Mouse (Mus musculus) layer of hippocampus, adult 9-10 months (tissue): ENCODE results near the gene Mmp14.

Source experiments
- DNase-seq: peaks from one replicate; pipeline ENCODE4 v3.0.0; 2022; ENCODE audit warnings: low spot score

The Mmp14 gene

DNA sequence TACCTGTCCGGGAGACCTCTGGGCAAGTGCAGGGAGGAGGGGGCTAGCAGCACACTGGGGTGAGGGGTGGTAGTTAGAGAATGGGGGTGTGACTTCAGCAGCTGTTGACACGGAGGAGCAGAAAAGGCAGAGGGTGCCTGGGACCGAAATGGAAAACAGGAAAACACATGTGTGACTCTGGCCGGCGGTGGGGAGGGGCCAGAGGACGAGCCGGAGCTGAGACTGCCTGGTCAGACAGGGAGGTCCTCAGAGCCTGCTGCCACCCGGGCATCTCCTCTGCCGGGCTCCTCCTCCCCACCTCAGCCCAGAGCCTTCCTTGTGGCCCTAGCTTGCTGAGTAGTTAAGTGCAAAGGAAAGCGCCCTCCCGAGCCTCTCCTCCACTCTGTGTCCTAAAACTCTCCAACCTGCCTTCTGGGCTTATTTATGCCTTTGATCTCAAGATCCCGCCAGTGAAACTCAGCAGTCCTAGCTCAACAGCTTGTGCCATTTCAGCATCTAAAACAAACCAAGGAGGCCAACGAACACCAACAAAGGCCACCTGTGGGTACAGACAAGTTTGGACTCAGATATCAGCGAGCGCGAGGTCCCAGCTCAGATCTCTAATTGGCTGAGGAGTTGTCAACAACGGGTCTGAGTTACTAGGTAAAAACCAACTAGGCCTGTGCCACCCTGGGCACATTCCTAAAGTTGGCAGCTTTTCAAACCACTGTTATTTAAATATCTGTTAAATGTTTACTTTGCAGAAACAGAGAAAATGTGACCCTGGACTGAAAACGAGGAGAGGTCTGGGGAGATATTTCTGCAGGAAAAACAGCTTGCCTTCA lies 17.3 kb upstream of the Mmp14 start:
- no peak for DNase-seq

DNA sequence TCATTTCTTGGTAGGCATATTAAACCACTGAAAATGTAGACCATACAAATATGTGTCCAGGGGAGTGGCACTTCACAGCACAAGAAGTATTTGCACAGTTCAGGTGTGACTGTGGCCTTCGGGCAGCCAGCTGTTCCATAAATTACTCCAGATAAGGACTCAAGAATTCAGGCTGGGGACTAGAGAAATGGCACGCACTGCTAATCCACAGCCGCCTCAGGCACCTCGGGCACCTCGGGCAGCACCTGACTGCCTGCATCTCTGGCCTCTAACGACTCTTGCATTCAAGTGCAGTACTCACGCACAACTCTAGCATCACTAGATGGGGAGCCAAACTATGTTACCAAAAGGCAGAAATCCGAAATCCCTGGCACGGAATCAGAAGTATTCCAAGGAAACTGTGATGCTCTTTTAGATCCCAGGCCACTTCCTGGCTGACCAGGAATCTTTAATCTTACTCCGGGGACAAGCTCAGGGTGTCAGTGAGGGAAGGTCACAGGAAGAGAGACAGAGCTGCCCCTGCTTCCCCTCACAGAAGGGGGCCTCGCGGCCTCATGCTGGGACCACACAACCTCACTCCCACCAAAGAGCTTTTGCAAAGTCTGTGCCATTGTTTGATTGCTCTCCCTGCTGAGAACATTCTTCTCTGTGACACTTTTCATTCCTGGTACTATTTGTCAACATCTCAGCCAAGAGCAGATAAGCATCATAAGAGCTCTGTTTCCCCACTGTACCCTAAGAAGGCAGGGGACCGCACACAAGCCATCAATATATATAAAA lies 16.0 kb upstream of the Mmp14 start:
- no peak for DNase-seq

DNA sequence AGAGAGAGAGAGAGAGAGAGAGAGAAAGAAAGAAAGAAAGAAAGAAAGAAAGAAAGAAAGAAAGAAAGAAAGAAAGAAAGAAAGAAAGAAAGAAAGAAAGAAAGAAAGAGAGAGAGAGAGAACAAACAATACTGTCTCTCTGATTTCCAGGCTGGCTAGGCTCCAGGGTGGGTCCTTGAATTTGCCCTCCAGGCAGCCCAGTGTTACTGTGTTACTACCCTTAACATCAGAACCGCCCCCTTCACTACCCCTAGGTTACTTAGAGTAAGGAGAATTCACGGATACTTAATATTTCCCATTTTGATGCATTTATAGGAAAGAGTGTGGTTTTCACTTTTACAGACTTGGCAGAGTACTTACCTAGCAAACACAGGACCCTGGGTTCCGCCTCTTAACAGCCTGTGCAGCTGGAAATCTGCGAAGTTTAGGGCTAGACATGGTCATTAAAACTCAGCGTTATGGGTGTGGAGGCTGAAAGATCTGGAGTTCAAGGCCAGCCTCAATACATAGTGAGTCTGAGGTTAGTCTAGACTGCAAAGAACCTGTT lies 15.1 kb upstream of the Mmp14 start:
- no peak for DNase-seq

DNA sequence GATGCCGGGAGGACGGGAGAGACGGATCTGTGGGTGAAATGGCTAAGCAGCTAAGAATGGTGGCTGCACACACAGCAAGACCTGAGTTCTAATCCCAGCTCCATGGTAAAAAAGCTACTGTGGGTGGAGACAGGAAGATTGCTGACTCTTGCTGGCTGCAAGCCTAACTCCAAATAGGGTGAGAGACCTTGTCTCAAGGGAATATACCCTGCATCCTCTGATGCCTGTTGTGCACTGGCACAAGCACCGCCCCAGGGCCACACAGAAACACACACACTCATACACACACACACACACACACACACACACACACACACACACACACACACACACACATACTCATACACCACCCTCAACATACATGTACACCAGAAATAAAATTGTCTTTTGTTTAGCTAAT lies 14.6 kb upstream of the Mmp14 start:
- DNase-seq = no peak

DNA sequence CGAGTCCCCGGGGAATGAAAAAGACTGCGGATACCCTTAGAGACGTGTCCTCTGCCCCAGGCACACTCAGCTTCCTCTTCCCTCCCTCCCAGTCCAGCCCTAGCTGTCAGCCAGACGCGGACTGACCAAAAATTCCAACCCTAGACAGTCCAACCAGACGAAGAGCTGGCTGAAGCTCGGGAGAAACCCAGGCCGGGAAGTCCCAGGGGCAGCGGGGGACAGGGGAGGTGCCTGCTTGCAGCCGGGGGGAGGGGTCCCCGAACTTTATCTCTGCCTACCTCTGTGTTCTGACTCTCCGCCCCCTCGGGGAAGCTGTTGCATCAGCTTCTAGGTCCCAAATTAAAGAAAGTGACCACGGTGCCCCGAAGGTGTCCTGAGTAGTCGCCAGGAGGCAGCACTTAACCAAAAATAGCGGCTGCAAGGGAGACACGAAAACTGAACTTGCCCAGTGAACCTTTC lies 13.8 kb upstream of the Mmp14 start, which contains the start of gene Slc7a7:
Gene Slc7a7 (minus strand): TSS at position 158 of the 459 bp plus-strand sequence.
- no peak for DNase-seq

DNA sequence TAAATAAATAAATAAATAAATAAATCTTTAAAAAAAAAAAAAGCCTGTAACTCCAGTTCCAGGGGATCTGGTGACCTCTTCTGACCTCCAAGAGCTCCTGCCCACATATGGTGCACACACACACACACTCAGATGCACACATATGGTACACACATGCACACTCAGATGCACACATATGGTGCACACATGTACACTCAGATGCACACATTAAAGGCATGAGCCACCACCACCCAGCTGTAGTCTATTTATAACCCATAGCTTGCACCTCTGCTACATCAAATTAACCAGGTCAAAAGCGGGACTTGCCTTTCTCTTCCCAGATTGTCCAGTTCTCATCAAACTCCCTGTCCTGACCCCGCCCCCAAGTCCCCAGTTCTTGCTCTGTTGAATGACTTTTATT lies 10.4 kb upstream of the Mmp14 start:
- DNase-seq = no peak

DNA sequence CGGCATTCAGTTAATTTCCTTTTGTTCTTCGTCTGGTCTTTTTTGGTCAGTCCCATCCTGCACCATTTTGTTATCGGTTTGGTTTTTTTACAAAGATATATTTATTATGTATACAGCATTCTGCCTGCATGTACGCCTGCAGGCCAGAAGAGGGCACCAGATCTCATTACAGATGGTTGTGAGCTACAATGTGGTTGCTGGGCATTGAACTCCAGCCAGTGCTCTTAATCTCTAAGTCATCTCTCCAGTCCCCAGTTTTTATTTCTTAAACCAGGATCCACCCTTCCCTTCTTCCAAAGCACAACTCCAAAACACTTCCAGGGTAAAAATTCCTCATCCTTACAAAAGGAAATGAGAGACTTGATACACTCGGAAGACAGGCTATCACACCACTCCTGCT lies 8.0 kb upstream of the Mmp14 start:
- no peak for DNase-seq

DNA sequence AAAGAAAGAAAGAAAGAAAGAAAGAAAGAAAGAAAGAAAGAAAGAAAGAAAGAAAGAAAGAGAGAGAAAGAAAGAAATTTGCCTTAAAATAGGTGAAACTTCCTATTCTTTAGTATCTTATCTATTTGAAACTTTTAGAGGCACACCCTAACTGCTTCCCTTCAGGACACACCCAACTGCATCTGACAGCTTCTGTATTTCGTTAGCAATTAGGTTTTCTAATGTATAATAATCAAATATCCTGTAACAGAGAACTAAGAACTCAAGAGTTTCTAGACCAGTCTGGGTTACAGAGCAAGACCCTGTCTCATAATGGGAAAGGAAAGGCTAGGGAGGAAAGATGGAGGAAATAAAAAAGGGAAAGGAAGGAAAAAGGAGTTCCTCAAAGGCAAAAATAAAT lies 6.8 kb upstream of the Mmp14 start:
- no peak for DNase-seq

DNA sequence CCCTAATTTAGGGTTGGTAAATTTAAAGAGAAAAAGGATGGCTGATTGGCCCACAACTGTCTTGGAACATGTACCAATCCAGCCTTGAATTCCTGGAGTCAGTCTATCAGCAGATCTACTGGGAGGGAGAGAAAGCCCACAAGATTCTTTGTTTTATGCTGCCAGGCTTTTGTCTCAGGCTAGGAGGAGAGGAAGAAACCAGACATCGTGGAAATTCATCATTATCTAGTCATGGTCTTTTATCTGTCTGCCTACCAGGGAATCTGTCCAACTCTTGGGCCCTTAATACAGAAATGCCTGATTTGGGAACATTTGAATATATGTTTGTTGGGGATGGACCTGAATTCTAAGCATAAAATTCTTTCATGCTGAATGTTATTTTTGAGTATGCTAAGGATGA lies 5.9 kb upstream of the Mmp14 start:
- no peak for DNase-seq

DNA sequence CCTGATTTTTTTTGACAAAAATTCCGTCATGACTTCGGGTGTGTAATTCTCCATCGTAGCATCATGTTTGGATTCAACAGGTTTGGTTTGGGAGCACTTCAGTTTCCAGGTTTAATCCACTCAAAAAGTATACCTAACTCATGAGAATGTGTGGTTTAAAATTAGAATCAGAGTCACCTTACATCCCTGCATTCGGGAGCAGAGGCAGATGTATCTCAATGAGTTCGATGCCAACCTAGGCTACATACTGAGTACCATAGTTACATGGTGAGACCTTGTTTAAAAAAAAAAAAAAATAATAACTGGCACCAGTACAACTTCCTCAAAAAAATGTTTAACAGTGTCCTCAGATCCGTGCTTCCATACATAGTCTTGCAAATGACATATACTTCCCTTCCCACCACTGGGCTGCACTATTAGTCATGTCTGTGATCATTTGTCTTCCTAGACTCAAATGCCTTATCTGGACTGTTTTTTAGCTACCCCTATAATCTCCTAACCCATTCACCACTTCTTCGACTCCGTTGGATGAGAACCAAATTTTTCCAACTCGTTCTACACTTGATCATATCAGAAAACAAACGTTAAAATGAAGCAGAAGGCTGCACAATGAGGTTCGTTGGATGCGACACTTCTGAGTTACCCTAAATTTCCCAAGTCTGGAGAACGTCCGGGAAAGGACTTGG lies 5.3 kb upstream of the Mmp14 start:
- no peak for DNase-seq

DNA sequence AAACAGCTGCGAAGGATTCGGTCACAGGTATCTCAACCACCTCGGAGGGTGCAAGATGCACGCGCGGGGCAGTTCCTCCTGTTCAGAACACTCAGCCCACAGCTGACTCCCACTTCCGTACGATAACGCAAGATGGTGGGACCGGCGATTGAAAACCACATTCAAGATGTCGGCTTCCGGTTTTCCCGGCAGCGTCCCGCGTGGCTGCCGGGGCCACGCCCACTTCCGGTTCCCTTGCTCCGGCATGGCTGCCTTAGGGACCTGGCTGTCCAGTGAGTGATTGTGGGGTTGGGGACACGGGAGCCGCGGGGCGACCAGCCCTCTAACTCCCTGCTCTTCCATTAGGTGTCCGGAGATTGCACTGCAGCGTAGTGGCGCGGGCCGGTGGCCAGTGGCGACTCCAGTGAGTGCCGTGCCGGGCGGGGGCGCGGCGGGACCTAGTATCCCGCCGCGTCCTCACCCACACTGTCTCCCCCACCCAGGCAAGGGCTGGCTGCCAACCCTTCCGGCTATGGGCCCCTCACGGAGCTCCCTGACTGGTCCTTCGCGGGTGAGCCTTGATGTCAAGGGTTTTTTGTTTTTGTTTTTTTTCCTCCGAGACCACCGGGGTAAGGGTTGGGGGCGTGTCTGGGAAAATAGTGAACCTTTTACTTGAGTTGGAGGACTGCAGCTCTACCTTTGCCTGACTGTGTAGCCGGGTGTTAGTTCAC lies 4.6 kb upstream of the Mmp14 start, which contains the start of gene Mrpl52:
Gene Mrpl52 (plus strand): TSS at position 221 of the 710 bp plus-strand sequence.
- peak; percentile 76 for DNase-seq

DNA sequence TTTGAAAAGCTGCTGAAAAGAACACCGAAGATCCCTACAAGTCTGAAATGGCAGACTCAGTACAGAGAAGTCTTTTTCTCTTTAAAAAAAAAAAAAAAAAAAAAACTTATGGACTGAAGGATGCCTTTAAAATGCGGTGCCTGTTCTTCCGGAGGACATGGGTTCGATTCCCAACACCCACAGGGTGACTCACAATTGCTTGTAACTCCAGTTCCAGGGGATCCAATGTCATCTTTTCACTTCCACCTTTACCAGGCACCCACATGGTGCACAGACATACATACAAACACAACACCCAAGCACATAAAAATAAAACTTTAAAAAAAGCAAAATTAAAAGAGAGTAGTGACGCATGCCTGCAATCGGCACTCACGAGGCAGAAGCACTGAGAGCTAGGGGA lies 3.7 kb upstream of the Mmp14 start:
- DNase-seq = no peak

DNA sequence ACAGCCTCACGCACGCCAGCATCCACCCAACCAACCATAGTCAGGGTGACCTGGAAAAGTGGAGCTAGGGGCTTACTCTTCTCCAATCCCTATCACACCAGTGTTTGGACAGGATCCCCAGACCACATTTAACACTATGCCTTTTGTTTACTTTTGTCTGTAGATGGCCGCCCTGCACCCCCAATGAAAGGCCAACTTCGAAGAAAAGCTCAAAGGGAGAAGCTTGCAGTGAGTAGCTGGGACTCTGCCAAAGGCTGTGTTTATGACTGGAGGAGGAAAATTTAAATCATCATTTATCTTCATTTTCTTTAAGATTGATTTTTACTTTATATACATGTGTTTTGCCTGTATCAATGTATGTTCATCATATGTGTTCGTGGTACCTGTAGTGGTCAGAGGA lies 3.0 kb upstream of the Mmp14 start:
- DNase-seq = no peak

DNA sequence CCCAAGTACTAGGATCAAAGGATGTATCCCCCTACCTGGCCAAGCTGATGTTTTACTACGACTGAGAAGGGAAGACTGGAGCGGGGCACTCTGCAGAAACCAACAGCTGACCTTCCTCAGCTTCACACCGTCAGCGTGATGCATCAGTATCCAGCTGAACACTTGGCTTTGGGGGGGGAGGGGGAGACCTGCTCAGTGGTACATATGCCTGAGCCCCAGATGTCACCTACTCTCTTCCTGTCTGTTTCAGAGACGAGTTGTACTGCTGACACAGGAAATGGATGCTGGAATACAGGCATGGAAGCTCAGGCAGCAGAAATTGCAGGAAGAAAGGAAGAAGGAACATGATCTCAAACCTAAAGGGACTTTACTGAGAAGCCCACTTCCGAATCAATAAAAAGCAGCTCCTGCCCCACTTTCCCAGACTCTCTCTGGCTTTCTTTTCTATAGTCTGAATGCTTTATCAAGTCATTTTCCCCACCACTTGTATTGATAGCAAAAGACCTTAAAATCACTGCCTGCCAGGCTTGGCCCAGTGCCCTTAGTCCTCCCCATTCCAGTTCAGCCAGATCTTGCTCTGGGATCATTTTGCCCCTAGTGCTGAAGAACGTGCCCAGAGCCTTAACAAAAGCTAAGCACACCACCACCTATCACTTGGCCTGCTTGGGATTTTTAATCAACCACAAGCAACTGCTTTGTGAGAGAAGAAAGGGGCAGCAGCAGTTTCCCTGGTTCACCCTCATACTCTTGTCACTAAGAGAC lies 1.9 kb upstream of the Mmp14 start:
- DNase-seq = no peak

DNA sequence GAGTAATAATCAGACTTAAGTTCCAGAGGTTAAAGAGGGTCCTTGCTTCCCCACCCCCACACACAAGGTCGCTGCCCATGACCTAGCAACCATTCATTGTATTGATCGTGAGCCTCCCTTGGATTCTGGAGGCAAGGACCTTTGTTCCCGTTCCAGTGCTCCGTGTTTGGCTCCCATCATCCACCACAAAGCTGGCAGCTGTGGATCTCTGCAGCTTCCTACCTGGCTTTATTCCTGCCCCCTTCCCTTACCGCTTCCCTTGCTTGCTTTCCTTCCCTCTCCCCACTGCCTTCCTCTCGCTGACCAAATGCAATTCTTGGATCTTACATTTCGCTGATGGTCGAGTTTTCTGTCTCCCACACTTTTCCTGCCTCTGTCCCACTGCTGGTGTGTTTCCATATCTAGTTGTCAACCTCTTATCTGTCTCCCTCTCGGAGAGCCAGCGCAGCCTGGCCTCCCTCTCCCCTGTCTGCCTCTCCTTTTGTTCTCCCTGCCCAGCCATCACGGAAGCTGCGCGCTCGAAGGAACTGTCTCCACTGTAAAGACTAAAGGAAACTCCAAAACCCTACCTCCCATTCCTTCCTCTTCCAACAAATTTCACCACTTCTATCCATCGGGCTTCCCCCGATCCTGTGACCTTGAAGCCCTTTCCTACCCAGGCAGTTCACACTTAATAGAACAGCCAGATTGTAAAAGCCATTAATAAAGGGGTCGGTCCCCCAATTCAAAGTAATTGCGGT lies 836 bp upstream of the Mmp14 start:
- DNase-seq = no peak

DNA sequence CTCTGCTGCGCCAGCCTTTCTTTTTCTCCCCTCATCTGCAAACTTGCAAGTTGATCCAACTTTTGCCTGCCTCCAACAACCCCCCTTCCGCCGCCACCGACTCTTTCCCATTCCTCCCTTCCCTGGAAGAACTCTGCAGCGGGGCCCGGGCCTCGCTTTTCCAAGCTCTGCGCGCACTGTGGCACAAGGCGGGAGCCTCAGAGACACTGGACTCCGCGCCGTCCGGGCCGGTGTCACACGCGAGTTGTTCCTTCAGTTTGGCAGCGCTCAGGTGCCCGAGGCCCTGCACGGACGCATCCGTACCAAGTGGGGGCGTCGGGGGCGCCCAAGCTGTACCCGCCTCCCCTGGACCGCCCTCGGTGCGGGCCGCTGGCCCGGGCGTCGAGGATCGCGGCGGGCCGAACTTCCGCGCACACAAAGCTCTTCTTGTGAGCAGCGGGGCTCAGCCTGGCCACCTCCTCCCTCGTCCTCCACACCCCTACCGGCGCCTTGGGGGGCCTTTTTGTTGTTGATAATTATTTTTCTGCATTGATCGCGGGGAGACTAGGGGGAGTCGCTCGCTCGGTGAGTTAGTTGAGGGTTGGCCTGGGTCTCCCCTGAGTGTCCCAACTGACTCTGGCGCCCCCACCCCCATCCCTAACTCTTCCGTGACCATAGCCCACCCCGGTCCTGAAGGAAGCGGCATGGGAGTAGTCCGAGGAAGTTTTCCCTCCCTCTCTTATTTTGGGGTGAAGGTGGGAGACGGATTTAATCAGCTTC lies 845 bp downstream of the Mmp14 start:
- no peak for DNase-seq

DNA sequence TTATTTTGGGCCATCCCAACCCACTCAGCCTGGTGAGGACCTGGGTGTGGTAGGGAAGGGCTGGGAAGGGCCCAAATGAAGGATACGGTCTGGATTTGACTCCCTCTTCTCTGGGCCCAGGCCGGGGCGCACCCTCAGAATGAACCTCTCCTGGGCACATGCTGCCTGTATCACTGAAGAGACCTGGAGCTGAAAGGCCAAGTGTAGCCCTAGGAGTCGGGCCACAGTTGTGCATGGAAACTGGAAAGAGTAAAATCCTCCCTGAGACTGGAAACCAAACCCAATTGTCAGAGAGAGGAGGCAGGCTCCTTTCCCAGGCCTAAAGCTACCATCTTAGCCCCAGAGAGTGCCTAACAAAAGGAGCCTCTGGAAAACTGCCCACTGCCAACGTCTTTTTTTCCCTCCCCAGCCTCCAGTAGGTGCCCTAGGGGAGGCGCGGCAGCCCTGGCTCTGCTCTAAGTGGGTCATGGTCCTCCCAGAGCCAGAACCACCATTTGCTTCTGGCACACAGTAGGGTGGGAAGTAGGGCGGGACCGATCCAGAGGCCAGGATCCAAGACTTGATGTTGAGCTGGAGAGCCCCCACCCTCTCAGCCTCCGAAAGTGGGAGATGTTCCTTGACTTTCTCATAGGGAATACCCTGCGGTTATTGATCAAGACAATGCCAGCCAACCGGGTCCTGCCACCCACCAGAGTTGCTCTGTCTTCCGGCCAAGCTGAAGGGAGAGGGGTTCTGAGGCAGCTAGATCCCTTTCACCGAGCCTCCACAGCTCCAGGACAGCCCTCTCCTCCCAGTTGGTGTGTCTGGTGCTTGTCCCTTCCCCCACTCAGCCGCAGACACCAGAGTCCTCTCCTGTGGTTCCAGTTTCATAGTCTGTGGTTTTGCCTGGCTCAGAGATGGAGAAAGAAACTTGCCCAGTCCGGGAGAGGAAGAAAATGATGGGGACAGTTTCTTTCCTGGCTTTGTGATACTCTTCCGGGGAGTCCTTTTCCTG lies 1.7 kb downstream of the Mmp14 start:
- DNase-seq = peak; percentile 37

DNA sequence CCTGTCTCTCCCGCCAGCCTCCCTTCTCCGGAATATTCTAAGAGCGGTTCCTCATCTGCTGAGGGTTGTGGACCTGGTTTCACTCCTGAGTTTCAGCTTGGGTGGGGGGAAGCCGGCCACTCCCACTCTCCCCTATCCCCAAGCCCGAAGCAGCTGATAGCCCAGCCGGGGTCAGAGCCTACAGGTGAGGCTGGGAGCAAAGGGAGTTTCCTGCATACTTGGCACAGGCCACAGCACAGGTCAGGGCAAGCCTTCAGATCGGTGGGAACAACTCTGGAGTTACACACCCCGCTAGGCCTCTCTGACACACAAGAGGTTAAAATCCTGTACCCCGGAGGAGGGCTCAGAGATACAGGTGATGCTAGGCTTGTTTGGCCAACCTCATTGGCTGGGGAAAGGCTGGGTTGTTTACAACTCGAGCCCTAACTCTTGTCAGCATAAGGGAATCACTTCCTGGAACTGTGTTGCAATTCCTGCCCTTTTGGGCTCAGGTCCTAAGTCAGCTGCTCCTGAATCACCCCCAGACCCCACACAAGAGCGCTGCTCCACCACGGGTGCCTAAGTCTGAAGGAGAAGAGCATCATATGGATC lies 2.6 kb downstream of the Mmp14 start:
- no peak for DNase-seq
